In the genomic region with DNA sequence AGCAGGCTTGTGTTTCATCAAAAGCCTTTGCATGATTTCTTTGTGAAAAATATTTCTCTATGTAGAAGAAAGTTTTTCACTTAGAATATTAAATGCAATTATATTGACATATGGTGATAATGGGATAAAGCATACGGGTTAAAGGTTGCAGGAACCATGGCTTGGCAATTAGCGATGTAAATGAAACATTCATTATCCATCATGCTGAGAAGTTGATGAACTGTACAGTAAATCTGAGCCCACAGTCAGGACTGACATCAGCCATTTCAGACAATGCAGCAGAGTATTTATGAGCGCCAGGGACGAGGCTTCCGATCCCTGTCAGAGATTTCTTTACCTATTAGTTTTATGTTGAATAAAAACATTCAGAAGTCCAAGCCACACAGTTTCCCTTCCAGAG, we compare ENCODE assay signal across 26 mouse cellular contexts.
"Had no signal": no experiment of that assay in that cellular context is flagged by ENCODE, and none has a peak within 500 bp of the region (broad histone marks: within the 10 kb centered on the region; RNA-seq: fewer than 3 reads in every experiment).

No protein-coding gene starts in this region.

- H3K4me3 ChIP-seq: embryonic facial prominence, embryonic 10.5 days; embryonic facial prominence, embryonic 12.5 days; embryonic facial prominence, embryonic 13.5 days; embryonic facial prominence, embryonic 15.5 days; erythroblast, embryonic 14.5 days; forebrain, embryonic 10.5 days; forebrain, embryonic 12.5 days; forebrain, embryonic 13.5 days; forebrain, embryonic 15.5 days; gastrocnemius, adult 2 months; heart, adult 2 months had no signal

- H3K4me1 ChIP-seq: embryonic facial prominence, embryonic 10.5 days; embryonic facial prominence, embryonic 12.5 days; embryonic facial prominence, embryonic 13.5 days; embryonic facial prominence, embryonic 15.5 days; forebrain, embryonic 10.5 days; forebrain, embryonic 12.5 days; forebrain, embryonic 13.5 days; forebrain, embryonic 15.5 days had no signal

- H3K36me3 ChIP-seq: embryonic facial prominence, embryonic 10.5 days; embryonic facial prominence, embryonic 12.5 days; embryonic facial prominence, embryonic 13.5 days; embryonic facial prominence, embryonic 15.5 days; forebrain, embryonic 10.5 days; forebrain, embryonic 12.5 days; forebrain, embryonic 15.5 days had no signal

- H3K4me2 ChIP-seq: embryonic facial prominence, embryonic 12.5 days; embryonic facial prominence, embryonic 13.5 days; embryonic facial prominence, embryonic 15.5 days; forebrain, embryonic 12.5 days; forebrain, embryonic 13.5 days; forebrain, embryonic 15.5 days had no signal

- H3K9ac ChIP-seq: embryonic facial prominence, embryonic 12.5 days; embryonic facial prominence, embryonic 13.5 days; embryonic facial prominence, embryonic 15.5 days; forebrain, embryonic 12.5 days; forebrain, embryonic 13.5 days; forebrain, embryonic 15.5 days; forebrain, postnatal 0 days had no signal

- DNase-seq: cerebellum, adult 9-10 months; cerebellum, adult 9-11 months; cerebellum, postnatal 10 days; cerebellum, postnatal 14 days; cerebellum, postnatal 25 days; cerebellum, postnatal 36 days; embryo, embryonic 11 days; forebrain, postnatal 0 days; gastrocnemius, adult 2 months; gastrocnemius, postnatal 10 days; gastrocnemius, postnatal 14 days; gastrocnemius, postnatal 25 days; gastrocnemius, postnatal 36 days; heart, adult 18-20 months; heart, adult 2 months had no signal

- ATAC-seq: forebrain, embryonic 13.5 days; forebrain, embryonic 14.5 days; forebrain, embryonic 15.5 days; forebrain, embryonic 16.5 days; forebrain, postnatal 0 days had no signal

- H3K27ac ChIP-seq: embryonic facial prominence, embryonic 10.5 days; embryonic facial prominence, embryonic 12.5 days; embryonic facial prominence, embryonic 13.5 days; embryonic facial prominence, embryonic 15.5 days; forebrain, embryonic 10.5 days; forebrain, embryonic 12.5 days; forebrain, embryonic 13.5 days; forebrain, embryonic 15.5 days; gastrocnemius, adult 2 months; heart, adult 2 months had no signal

- H3K9me3 ChIP-seq: embryonic facial prominence, embryonic 10.5 days; embryonic facial prominence, embryonic 12.5 days; embryonic facial prominence, embryonic 13.5 days; embryonic facial prominence, embryonic 15.5 days; forebrain, embryonic 10.5 days; forebrain, embryonic 12.5 days; forebrain, embryonic 13.5 days; forebrain, embryonic 15.5 days had no signal

- H3K27me3 ChIP-seq: embryonic facial prominence, embryonic 12.5 days; embryonic facial prominence, embryonic 13.5 days; embryonic facial prominence, embryonic 15.5 days; forebrain, embryonic 12.5 days; forebrain, embryonic 13.5 days; forebrain, embryonic 15.5 days had no signal
